Mouse (Mus musculus) adrenal gland, postnatal 10 days (tissue): ENCODE data around the gene Slc9a6. TPM values are rescaled to one million over a fixed set of nuclear protein-coding genes. Genes with fewer than 3 reads are reported as not detected.

Experiments used
- microRNA-seq: library from miRNA; unstranded; fragments of <30 nt; microRNA quantifications from one replicate; pipeline ENCODE4 v1.2.0, GENCODE M21; 2021
- total RNA-seq, 2 experiments: library from RNA; stranded (reverse); gene quantifications; 2 replicates each; pipeline ENCODE4 v1.2.3; 2021

Gene Slc9a6
- total RNA-seq, 2 experiments from 2014 or later = 22.3 to 22.5 TPM

Small RNA genes lying within 50 kb of the gene (microRNA-seq; reads per million reads assigned to microRNA genes)
- gene Mir5116 = not detected

Other genes starting within 250 kb of the Slc9a6 start
- gene Smim10l2a, start 235.2 kb upstream of the Slc9a6 start, total RNA-seq = 1 to 10 TPM; 1.2 to 1.8 TPM
- gene Gm2174, start 161.8 kb upstream of the Slc9a6 start, total RNA-seq = not detected
- gene Ints6l, start 154.9 kb upstream of the Slc9a6 start, total RNA-seq = 10 to 100 TPM; 22.7 to 27.8 TPM
- not detected for gene Gm10477, start 85.0 kb upstream of the Slc9a6 start, total RNA-seq
- gene Gm648, start 60.2 kb upstream of the Slc9a6 start, total RNA-seq = not detected
- 10 to 100 TPM; 24.2 to 26.9 TPM for gene Mmgt1, start 11.7 kb upstream of the Slc9a6 start, total RNA-seq
- 100 to 1,000 TPM; 146 to 212 TPM for gene Fhl1, start 122.0 kb downstream of the Slc9a6 start, total RNA-seq
- gene Map7d3, start 212.6 kb downstream of the Slc9a6 start, total RNA-seq = 1 to 10 TPM; 3.6 TPM